Mouse (Mus musculus): Measurements from ENCODE around the gene Vmac.

Gene Vmac

DNA sequence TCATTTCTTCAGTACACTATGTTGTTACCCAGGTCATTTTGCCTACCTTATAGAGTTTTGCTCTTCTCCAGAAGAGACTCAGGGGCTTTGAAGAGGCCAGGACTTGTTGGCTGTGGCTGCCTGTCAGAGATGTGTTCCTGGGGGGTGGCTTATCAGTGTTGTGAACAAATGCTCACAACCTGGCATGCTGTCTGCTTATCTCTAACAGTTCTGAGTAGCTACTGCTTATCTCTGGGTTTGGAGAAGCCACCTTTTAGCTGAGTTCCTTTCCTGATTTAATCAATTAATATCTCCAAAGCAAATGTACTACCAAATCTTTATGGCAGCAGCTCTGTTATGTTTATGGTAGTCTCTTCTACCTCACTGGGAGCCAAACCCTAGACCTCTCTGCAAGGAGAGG lies 29.8 kb downstream of the Vmac start:
- CTCF ChIA-PET: no interaction called here

DNA sequence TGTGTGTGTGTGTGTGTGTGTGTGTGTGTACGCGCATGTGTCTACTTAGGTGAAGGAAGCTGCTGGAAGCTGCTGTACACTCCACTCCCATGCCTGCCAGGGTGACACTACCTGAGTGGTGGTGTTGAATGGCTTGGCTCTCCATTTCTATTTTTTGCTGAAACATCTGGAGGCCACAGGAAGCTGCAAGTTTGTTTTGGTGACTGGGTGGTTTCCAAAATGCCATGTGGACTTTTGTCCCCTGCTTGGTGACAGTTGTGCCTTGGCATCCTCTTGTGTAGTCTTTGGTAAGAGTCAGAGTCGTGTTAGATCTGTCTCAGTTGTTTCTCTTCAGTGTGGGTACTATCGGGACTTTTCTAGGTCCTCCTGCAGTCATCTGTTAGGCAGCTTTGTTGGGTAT lies 31.0 kb downstream of the Vmac start:
- CTCF ChIA-PET: no interaction called here

DNA sequence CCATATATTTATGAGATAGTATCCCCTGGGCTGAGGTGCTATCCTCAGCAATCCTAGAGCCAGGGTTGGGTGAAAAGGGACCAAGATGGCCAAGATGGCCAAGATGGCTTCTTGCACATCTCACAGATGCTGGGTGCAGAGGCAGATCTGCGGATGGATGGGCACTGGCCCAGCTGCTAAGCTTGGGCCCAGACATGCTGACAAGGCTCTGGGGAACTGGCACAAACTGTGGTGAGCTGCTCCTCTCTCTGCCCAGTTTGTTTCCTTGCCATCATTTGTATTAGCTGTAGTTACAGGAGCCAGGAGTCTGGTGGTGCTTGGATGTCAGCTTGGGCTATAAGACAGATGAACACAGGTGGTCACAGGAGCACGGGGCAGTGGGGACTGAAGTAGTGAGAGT lies 33.2 kb downstream of the Vmac start:
- CTCF ChIA-PET: no interaction called here

- CTCF ChIA-PET: no interaction called here
Measured at GRCm38 (mm10) chr17:56683546-56684140, 34.2 kb downstream of the Vmac start.

- CTCF ChIA-PET: no interaction called here
Measured at GRCm38 (mm10) chr17:56682880-56683279, 34.9 kb downstream of the Vmac start.

- CTCF ChIA-PET: no interaction called here
Measured at GRCm38 (mm10) chr17:56681791-56682190, 36.0 kb downstream of the Vmac start.

GRCm38 (mm10) chr17:56673647-56674416 lies 44.0 kb downstream of the Vmac start:
- CTCF ChIA-PET: no interaction called here

- CTCF ChIA-PET: interaction anchor here (0.5 kb wide), 1 partner anchor 601 kb away, joined by 3 read pairs; no protein-coding TSS in a partner anchor
Measured at GRCm38 (mm10) chr17:56672941-56673646, 44.7 kb downstream of the Vmac start, which contains the start of gene Ranbp3. TSS of gene Ranbp3 (plus strand) at chr17:56673294.

DNA sequence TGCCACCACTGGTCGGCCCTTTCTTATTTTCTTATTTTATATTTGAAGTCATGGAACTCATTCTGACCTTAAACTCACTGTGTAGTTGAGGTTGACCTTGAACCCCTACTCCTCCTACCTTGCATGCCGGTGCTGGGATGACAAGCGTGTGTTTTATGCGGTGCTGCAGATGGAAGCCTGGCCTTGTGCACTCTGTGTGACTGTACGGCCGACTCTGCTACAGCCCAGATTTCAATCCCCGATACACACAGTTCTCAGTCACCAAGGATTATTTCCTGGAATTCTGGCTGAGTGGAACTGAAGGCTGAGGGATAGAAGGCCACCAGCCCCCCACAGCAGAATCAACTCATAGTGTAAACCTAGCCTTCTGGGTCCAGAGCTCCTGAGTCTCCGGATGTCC lies 48.1 kb downstream of the Vmac start:
- CTCF ChIA-PET: no interaction called here

GRCm38 (mm10) chr17:56668384-56669144 lies 49.3 kb downstream of the Vmac start:
- CTCF ChIA-PET: interaction anchor here (0.7 kb wide), 2 partner anchors 48 to 606 kb away, joined by 4 to 5 read pairs; no protein-coding TSS in a partner anchor

DNA sequence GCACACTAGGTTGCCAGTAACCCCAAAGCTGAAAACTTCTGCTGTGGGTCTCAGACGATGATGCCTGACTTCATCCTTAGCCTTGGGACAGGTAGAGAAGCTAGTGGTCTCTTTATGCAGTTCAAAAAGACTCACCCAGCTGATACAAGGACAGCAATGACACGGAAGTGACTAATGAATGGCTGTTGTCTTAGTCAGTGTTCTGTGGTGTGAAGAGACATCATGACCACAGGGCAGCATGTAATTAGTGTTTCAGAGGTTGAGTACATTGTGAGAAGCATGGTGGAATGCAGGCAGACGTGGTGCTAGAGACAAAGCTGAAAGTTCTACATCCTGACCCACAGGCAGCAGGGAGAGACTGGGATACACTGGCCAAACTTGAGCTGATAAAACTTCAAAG lies 50.2 kb downstream of the Vmac start:
- CTCF ChIA-PET: interaction anchor here (0.5 kb wide), 1 partner anchor 35 kb away, joined by 3 read pairs; no protein-coding TSS in a partner anchor

- CTCF ChIA-PET: no interaction called here
Measured at GRCm38 (mm10) chr17:56666384-56666783, 51.4 kb downstream of the Vmac start.

- CTCF ChIA-PET: no interaction called here
Measured at GRCm38 (mm10) chr17:56664333-56664732, 53.5 kb downstream of the Vmac start.
